Mouse (Mus musculus): ENCODE results near the gene Tns1.
A peak's percentile ranks its signal among the peaks of the same experiment; 100 is the strongest.

Gene Tns1

GRCm38 (mm10) chr1:73955259-73955842, 168.9 kb downstream of the Tns1 start:
- no peak for DNase-seq (ENCODE audit: low spot score in 2 of 2)

- no peak for DNase-seq (ENCODE audit: low spot score in 2 of 2)
These were observed 169.6 kb downstream of the Tns1 start for GRCm38 (mm10) chr1:73954614-73955013.

- DNase-seq (ENCODE audit: low spot score in 2 of 2), result no peak
These were observed 170.2 kb downstream of the Tns1 start for GRCm38 (mm10) chr1:73954015-73954408.

GRCm38 (mm10) chr1:73953317-73954014, 170.8 kb downstream of the Tns1 start:
- DNase-seq (ENCODE audit: low spot score in 2 of 2), result no peak

GRCm38 (mm10) chr1:73952598-73952997, 171.7 kb downstream of the Tns1 start:
- DNase-seq (ENCODE audit: low spot score in 2 of 2), result no peak

GRCm38 (mm10) chr1:73951178-73951577, 173.1 kb downstream of the Tns1 start:
- DNase-seq (ENCODE audit: low spot score in 2 of 2), result no peak

- no peak for DNase-seq (ENCODE audit: low spot score in 2 of 2)
These were observed 175.5 kb downstream of the Tns1 start for GRCm38 (mm10) chr1:73948757-73949156.

GRCm38 (mm10) chr1:73947525-73948304, 176.5 kb downstream of the Tns1 start:
- no peak for DNase-seq (ENCODE audit: low spot score in 2 of 2)

- DNase-seq (ENCODE audit: low spot score in 2 of 2), result no peak
These were observed 177.5 kb downstream of the Tns1 start for GRCm38 (mm10) chr1:73946701-73947100.

- DNase-seq (ENCODE audit: low spot score in 2 of 2), result no peak
These were observed 179.9 kb downstream of the Tns1 start for GRCm38 (mm10) chr1:73944393-73944792.

- no peak for DNase-seq (ENCODE audit: low spot score in 2 of 2)
These were observed 180.5 kb downstream of the Tns1 start for GRCm38 (mm10) chr1:73943667-73944289.

GRCm38 (mm10) chr1:73943255-73943654, 181.0 kb downstream of the Tns1 start:
- DNase-seq (ENCODE audit: low spot score in 2 of 2), result no peak

- no peak for DNase-seq (ENCODE audit: low spot score in 2 of 2)
These were observed 182.0 kb downstream of the Tns1 start for GRCm38 (mm10) chr1:73942243-73942642.

- DNase-seq (ENCODE audit: low spot score in 2 of 2), result no peak
These were observed 182.6 kb downstream of the Tns1 start for GRCm38 (mm10) chr1:73941697-73942096.

- peak in 1 of 2 experiments; percentile 18 for DNase-seq (ENCODE audit: low spot score in 2 of 2)
These were observed 183.6 kb downstream of the Tns1 start for GRCm38 (mm10) chr1:73940491-73941204.

- no peak for DNase-seq (ENCODE audit: low spot score in 2 of 2)
These were observed 185.7 kb downstream of the Tns1 start for GRCm38 (mm10) chr1:73938597-73938996.

- DNase-seq (ENCODE audit: low spot score in 2 of 2), result no peak
These were observed 186.4 kb downstream of the Tns1 start for GRCm38 (mm10) chr1:73937805-73938204.

GRCm38 (mm10) chr1:73936537-73936936, 187.7 kb downstream of the Tns1 start:
- peak; percentile 12 to 28 for DNase-seq (ENCODE audit: low spot score in 2 of 2)

- no peak for DNase-seq (ENCODE audit: low spot score in 2 of 2)
These were observed 188.7 kb downstream of the Tns1 start for GRCm38 (mm10) chr1:73935442-73936080.

- DNase-seq (ENCODE audit: low spot score in 2 of 2), result no peak
These were observed 191.1 kb downstream of the Tns1 start for GRCm38 (mm10) chr1:73933146-73933490.

GRCm38 (mm10) chr1:73932421-73933145, 191.7 kb downstream of the Tns1 start:
- no peak for DNase-seq (ENCODE audit: low spot score in 2 of 2)
